Mouse (Mus musculus): Measurements from ENCODE around the gene Ncr1.
"Not testable (repeated sequence)": the region's sequence is repeated elsewhere in the genome, so short reads cannot be mapped to it uniquely, and the experiment has no call there.

Gene Ncr1

DNA sequence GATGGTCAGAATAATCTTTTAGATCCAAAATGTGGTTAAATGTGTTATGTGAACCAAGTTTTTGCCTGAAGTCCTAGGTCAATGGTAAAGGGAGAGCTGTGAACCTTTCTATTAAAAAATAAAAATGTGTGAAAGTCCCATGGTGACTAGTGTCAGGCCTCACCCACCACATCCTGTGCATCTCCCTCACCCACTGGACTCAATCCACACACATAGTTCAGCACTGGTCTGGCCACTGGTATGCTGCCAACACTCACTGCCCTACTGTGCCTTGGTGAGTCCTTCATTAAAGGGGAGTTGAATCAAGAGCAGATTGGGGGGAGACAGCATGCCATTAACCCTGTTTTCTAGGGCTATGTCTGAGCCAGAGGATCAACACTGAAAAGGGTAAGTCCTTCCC, at the start of gene Ncr1:
Gene Ncr1 (plus strand): TSS at position 216 of the 400 bp plus-strand sequence.
- no peak for DNase-seq

DNA sequence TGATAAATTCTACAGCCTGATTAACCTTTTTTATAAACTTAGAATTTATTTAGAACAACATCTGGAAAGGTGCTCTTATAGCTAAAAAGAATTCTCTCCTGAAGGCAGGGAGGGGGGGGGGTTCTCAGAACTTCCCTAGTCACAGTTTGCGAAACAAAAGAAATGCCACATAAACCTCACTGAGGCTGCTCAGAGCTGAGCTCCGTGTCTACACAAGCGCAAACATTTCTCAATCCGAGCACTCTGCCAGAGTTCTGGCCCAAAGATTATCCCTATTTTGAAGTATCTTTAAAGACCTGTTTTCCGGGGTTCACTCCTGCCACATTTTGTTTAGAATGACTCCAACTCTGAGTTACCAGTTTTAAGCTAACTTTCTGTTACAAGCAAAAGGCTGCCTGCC, 44.9 kb upstream of the Ncr1 start:
- DNase-seq = no peak

DNA sequence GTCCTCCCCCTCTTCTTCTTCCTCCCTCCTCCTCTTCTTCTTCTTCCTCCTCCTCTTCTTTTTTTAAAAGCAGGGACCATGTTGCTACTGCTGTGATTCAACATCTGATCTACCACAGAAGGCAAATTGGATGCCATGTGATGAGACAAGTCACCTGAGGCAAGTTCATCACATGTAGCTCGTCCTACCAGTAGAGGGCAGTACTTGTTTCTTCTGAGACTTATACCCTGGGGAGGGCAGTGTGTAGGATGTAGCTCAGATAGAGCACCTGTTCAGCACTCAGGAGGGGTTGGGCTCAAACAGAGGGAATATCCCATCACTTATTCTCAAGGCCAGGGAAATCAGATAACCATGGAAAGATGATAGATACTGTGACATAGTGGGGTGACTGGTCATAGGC, 40.3 kb upstream of the Ncr1 start:
- DNase-seq = no peak

DNA sequence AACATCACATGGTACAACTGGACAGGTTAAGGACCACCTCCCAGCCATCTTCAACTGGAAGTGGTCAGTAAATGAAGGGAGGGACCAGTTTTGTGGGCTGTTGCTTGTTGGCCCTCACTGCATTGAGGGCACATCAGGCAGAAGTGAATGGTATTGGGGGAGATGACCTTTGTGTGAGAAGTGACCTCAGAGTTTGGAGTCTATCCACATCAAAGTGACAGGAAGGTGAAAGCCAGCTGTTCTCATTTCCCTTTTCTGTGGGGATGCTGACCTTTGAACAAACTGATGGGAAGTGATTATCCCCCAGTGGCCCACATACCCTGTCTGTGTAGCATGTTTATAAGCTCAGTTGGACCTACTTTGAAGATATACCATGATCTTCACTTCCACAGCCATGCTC, 37.4 kb upstream of the Ncr1 start:
- no peak for DNase-seq

DNA sequence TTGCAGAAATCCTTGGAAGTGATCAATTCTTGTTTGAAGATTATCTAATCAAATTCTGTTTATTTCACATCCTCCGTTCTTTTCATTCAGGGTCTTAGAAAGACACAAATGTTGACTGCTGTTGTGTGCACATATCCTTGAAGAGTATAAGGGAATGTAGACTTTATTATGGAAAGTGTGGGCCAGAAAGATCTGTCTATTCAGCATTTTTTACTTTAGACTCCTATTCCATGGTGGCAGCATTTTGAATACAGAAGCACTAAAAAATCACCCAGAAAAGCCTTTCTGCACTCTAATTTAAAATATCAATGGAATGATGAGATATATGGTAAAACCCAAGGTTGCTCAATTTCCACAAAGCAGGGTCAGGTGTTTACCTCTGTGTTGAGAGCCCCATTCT, 34.1 kb upstream of the Ncr1 start:
- DNase-seq = no peak

DNA sequence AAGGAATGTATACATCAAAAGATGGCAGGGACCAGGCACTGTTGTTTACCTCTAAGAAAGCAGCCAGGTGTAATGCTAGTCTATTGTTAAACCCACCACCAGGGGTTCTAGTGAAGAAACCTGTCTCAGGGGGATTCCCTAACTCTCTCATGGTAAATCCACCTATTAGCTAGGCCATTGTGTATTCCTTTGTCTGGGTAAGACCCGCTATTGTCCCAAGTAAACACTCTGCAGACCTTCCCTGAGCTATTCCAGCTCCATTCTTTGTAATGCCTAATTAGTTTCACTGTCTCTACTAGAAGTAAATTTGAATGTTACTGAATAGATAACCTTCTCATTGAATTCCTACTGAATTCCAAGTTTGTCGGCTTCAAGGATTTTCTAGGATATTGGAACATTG, 24.4 kb upstream of the Ncr1 start:
- DNase-seq = not testable (repeated sequence)

DNA sequence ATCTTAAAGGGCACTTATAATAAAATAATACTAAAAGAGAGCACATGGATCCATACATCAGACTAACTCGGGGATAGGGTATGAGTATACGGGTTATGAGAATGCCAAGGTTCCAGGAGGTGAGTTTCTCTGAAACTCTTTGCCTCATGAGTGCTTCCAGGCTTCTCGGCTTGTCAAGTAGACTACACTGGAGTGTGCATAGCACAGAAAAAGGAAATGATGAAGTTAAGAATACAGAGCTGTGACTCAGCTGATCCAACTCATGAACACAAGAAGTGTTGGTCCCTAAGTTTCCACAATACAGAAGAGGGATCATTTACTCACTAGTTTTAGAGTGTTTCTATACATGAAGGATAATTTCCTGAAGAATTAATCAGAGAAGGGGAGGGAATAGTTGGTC, 24.0 kb upstream of the Ncr1 start:
- not testable (repeated sequence) for DNase-seq

DNA sequence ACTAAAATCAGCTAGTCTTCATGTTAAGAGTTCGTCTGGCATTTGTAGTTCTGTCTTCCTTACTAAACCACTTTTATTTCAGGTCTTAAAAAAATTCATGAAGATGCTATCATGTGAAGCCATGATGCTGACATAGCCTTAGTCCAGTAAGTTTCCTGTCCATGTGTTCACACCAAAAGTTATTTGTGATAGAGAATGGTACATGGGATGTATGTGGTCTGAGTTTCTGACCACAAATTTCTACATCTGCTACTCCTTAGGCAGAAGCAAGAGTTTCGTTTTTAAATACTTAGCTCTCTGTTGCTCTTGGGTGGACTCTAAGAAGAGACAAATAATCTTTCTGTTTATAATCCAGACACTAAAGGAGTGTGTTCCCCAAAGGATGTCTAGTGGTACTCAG, 14.2 kb upstream of the Ncr1 start:
- DNase-seq = no peak

DNA sequence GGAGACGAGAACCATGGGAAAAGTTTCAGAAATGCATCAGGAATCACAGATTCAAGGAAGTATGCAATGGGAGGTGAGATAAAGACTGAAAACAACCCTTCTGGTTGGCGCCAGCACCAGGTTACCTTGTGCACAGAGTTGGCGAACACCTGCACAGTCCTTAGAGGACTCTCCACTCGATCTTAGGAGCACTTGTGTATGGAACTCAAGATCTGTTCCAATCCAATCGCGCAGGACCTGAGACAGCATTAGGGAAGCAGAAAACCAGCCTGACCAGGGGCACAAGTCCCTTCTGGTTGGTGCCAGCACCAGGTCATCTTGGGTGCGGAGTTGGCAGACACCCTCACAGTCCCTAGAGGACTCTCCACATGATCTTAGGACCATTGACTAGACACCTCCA, 36.0 kb downstream of the Ncr1 start:
- no peak for DNase-seq
